Mouse (Mus musculus) thymus, adult 2 months (tissue): ENCODE data around the gene Tpgs1. TPM values are rescaled to one million over a fixed set of nuclear protein-coding genes. Genes with fewer than 3 reads are reported as not detected.

Source experiments
- DNase-seq: peaks from one replicate; pipeline ENCODE4 v3.0.0; 2021
- H3K27ac ChIP-seq: fragments of 200-500 bp; 2 replicates; pipeline ENCODE4 v1.5.1; 2012; ENCODE audit warnings: low read length, control low read depth; ENCODE audit not compliant: control insufficient read depth, insufficient read depth
- H3K27me3 ChIP-seq: fragments of 200-500 bp; 2 replicates; pipeline ENCODE4 v1.6.1; 2012; ENCODE audit warnings: mild to moderate bottlenecking, low read length, moderate library complexity, mixed read lengths; ENCODE audit not compliant: control insufficient read depth, insufficient read depth
- H3K36me3 ChIP-seq: fragments of 200-500 bp; 2 replicates; pipeline ENCODE4 v1.6.1; 2012; ENCODE audit warnings: mild to moderate bottlenecking, low read length, moderate library complexity; ENCODE audit not compliant: control insufficient read depth, insufficient read depth
- H3K4me1 ChIP-seq: fragments of 200-500 bp; replicated peaks from 2 replicates; pipeline ENCODE4 v1.6.1; 2012; ENCODE audit warnings: low read length; ENCODE audit not compliant: control insufficient read depth, insufficient read depth
- H3K4me3 ChIP-seq: fragments of 200-500 bp; 2 replicates; pipeline ENCODE4 v1.5.1; 2012; ENCODE audit warnings: mild to moderate bottlenecking, low read length, control low read depth, moderate library complexity; ENCODE audit not compliant: control insufficient read depth, insufficient read depth
- CTCF ChIP-seq: fragments of 200-500 bp; IDR thresholded peaks from 2 replicates; pipeline ENCODE4 v1.5.1; 2012; ENCODE audit warnings: mild to moderate bottlenecking, control low read depth, low read length, moderate library complexity, borderline replicate concordance; ENCODE audit not compliant: control insufficient read depth, poor library complexity, insufficient read depth; ENCODE audit errors: extremely low read depth
- POLR2A ChIP-seq: fragments of 200-500 bp; IDR thresholded peaks from 2 replicates; pipeline ENCODE4 v1.6.1; 2012; ENCODE audit warnings: mild to moderate bottlenecking, low read length, control low read depth, moderate library complexity; ENCODE audit not compliant: control insufficient read depth, poor library complexity, insufficient read depth; ENCODE audit errors: extremely low read depth
- WGBS: fragments of 180-500 bp; shearing (Covaris S2); methylation state at CpG from one replicate; pipeline ENCODE4 v1.1.7; 2018; 5-methylcytosine and 5-hydroxymethylcytosine counted together
- polyA plus RNA-seq: library from polyadenylated mRNA; depleted of rRNA; stranded (reverse); fragments of >200 nt; gene quantifications from 2 replicates; pipeline ENCODE4 v1.2.3, GENCODE M21; 2012

The Tpgs1 gene
- polyA plus RNA-seq, 1 experiment, result 92.3 TPM

DNA sequence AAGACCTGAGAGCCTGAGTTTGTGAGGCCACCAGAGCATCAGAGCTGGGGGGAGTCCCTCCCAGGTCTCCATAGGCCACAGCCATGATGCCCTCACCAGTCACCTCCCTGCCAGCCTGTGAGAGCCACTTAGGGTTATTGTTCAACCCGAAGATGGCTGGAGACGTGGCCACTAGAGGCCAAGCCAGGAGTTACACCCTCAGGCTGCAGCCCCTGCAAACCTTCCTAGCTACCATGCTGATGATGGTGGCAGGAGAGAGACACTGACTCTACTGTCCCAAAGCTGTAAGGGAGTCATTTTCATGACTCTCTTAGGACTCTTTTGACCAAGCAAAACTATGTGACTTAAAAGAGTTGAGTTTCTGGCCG, 2.9 kb downstream of the Tpgs1 start:
- Histone ChIP-seq H3K27me3 (no peaks in the 10 kb centered on the region), H3K36me3 (no peaks in the 10 kb centered on the region), H3K4me3 (no peak overlapping the region), H3K4me1 (peaks cover 9% of the 10 kb centered on the region), H3K27ac (no peak overlapping the region)
- TF ChIP-seq POLR2A (no peak), CTCF (no peak)
- DNase-seq, result no peak
- WGBS, result 91% methylated on average over 3 of the region's 3 CpGs

- no peak for DNase-seq
- 100% methylated on average over 3 of the region's 3 CpGs for WGBS
Measured at GRCm38 (mm10) chr10:79673054-79673453, 3.9 kb downstream of the Tpgs1 start.

DNA sequence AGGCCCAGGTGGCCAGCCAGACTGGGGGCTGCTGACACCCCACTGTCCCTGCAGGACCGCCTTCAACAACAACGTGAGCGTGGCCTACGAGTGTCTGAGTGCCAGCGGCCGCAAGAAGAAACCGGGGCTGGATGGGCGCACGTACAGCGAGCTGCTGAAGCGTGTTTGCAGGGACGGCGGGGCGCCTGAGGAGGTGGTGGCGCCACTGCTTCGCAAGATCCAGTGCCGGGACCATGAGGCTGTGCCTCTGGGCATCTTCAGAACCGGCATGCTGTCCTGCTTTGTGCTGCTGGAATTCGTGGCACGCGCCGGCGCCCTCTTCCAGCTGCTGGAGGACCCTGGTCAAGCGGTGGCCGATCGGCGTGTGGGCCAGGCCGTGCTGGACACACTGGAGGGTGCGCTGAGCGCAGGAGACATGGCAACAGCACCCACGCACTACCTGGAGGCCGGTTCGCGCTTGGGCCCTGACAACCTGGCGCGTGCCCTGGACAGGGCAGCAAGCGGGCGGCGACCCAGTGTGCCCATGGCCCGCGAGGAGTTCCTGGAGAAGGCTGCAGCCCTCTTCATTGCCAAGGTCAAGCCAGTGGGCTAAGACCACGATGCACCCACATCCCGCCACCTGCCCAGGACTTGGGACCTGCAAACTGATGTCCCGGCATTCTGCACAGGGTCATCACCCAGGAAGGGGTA, 6.3 kb downstream of the Tpgs1 start:
- Histone ChIP-seq H3K27me3 (no peaks in the 10 kb centered on the region), H3K27ac (no peak overlapping the region), H3K36me3 (no peaks in the 10 kb centered on the region), H3K4me1 (peaks cover 2% of the 10 kb centered on the region), H3K4me3 (no peak overlapping the region)
- no peak for TF ChIP-seq CTCF
- no peak for TF ChIP-seq POLR2A
- no peak for DNase-seq
- WGBS, result 97% methylated on average over 44 of the region's 44 CpGs

More at GRCm38 (mm10) chr10:79673054-79673453, 3.9 kb downstream of the Tpgs1 start:
- TF ChIP-seq POLR2A (no peak), CTCF (no peak)
- Histone ChIP-seq H3K27ac (no peak overlapping the region), H3K36me3 (no peaks in the 10 kb centered on the region), H3K4me3 (no peak overlapping the region), H3K4me1 (peaks cover 9% of the 10 kb centered on the region), H3K27me3 (no peaks in the 10 kb centered on the region)

- H3K4me1 ChIP-seq, result peaks cover 19% of the 10 kb centered on the region
- DNase-seq, result peak; percentile 27
- peak overlapping the region; percentile 42 for H3K4me3 ChIP-seq
- WGBS, result 41% methylated on average over 11 of the region's 11 CpGs
- no peaks in the 10 kb centered on the region for H3K27me3 ChIP-seq
- TF ChIP-seq POLR2A (no peak), CTCF (no peak)
- peaks cover 8% of the 10 kb centered on the region for H3K36me3 ChIP-seq
- H3K27ac ChIP-seq, result peak overlapping the region; percentile 35
Measured at GRCm38 (mm10) chr10:79680606-79681495, 11.7 kb downstream of the Tpgs1 start.

- TF ChIP-seq POLR2A (peak; percentile 95), CTCF (peak; percentile 75; the same call in 1 of the 2 replicates)
- DNase-seq, result peak; percentile 99
- Histone ChIP-seq H3K36me3 (peaks cover 12% of the 10 kb centered on the region), H3K4me3 (peak within 1 kb of the TSS; percentile 70), H3K27ac (peak within 1 kb of the TSS; percentile 35), H3K27me3 (no peaks in the 10 kb centered on the region), H3K4me1 (peaks cover 19% of the 10 kb centered on the region)
- WGBS, result 2% methylated on average over 84 of the region's 84 CpGs
Measured at GRCm38 (mm10) chr10:79681591-79682245, 12.5 kb downstream of the Tpgs1 start, which contains the start of gene Cdc34. Gene Cdc34, plus strand, starts transcription at chr10:79682195.

DNA sequence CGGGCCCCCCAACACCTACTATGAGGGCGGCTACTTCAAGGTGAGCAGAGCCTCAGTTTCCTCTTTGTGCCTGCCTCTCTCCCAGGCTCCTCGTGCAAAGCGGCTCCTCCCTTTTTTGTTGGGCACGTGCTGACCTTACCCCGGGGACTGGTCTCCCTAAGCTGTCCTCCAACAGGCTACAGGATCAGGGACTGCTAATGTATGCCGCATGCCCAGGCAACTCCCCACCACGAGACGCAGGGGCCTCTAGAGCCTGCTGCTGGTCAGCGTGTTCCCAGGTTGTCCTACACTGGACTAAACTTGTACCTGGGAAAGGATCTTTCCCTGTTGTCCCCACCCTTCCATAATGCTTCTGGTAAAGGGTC, 13.4 kb downstream of the Tpgs1 start:
- DNase-seq, result peak; percentile 35
- peaks cover 20% of the 10 kb centered on the region for H3K36me3 ChIP-seq
- peak overlapping the region; percentile 70 for H3K4me3 ChIP-seq
- H3K4me1 ChIP-seq, result peaks cover 19% of the 10 kb centered on the region
- no peak for TF ChIP-seq POLR2A
- H3K27me3 ChIP-seq, result no peaks in the 10 kb centered on the region
- no peak overlapping the region for H3K27ac ChIP-seq
- WGBS, result 0% methylated on average over 10 of the region's 10 CpGs
